Mouse (Mus musculus) stomach, embryonic 15.5 days (tissue): ENCODE data around the gene Alkbh3. TPM values are rescaled to one million over a fixed set of nuclear protein-coding genes. Genes with fewer than 3 reads are reported as not detected.

Source experiments
- ATAC-seq: fragments of 200-750 bp; cut with Nextera tagmentation; 2 replicates; pipeline ENCODE4 v1.8.0; 2017; ENCODE audit warnings: low read depth, moderate number of reproducible peaks, moderate TSS enrichment; ENCODE audit not compliant: insufficient read depth, low FRiP score
- H3K27ac ChIP-seq: fragments of 300-500 bp; sonication (generic); 2 replicates; pipeline ENCODE4 v1.5.1; 2015; ENCODE audit warnings: mild to moderate bottlenecking, inconsistent platforms
- H3K27me3 ChIP-seq: fragments of 300-500 bp; sonication (generic); replicated peaks from 2 replicates; pipeline ENCODE4 v1.6.1; 2015; ENCODE audit warnings: inconsistent platforms
- H3K36me3 ChIP-seq: fragments of 300-500 bp; sonication (generic); 2 replicates; pipeline ENCODE4 v1.6.1; 2015; ENCODE audit warnings: inconsistent platforms
- H3K4me1 ChIP-seq: fragments of 300-500 bp; sonication (generic); 2 replicates; pipeline ENCODE4 v1.6.1; 2015; ENCODE audit warnings: inconsistent platforms
- H3K4me2 ChIP-seq: fragments of 300-500 bp; sonication (generic); 2 replicates; pipeline ENCODE4 v1.6.1; 2015; ENCODE audit warnings: mild to moderate bottlenecking, inconsistent platforms
- H3K4me3 ChIP-seq: fragments of 300-500 bp; sonication (generic); replicated peaks from 2 replicates; pipeline ENCODE4 v1.5.1; 2015; ENCODE audit warnings: inconsistent platforms
- H3K9ac ChIP-seq: fragments of 300-500 bp; sonication (generic); 2 replicates; pipeline ENCODE4 v1.6.1; 2015; ENCODE audit warnings: inconsistent platforms
- H3K9me3 ChIP-seq: fragments of 300-500 bp; sonication (generic); 2 replicates; pipeline ENCODE4 v1.6.1; 2016; ENCODE audit warnings: inconsistent platforms
- WGBS: fragments of 180-500 bp; shearing (Covaris S2); methylation state at CpG from one replicate; pipeline ENCODE4 v1.1.7; 2015; 5-methylcytosine and 5-hydroxymethylcytosine counted together
- polyA plus RNA-seq: library from polyadenylated mRNA; unstranded; fragments of >200 nt; fragmentation: Nextera tagmentation; extraction: Ambion mirVana; gene quantifications from 2 replicates; pipeline ENCODE4 v1.2.1, GENCODE M21; 2015

Gene Alkbh3
- polyA plus RNA-seq, 1 experiment from 2014 or later, result 62.7 TPM

DNA sequence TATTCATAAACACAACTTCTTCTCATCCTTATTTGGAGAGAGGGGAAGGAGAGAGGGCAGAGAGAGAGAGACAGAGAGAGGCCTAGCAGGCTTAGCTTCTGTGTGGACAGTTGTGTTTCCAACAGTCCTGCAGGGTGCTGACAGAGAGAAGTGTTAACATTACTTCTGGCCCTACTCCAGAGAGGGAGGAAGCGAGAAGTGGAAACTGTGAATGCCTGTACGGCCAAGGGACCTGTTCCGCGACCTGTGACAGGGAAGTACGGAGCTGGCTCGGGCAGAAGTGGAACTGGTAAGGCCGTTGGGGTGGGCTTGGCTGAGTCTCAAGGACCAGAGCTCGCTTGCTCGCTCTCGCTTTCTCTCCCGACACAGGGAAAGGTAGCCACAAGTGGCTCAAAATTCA is 68.9 kb downstream of the Alkbh3 start:
- Histone ChIP-seq H3K27ac (no peak overlapping the region; the same call in 1 of the 2 replicates), H3K27me3 (no peaks in the 10 kb centered on the region)
- ATAC-seq, result no peak

DNA sequence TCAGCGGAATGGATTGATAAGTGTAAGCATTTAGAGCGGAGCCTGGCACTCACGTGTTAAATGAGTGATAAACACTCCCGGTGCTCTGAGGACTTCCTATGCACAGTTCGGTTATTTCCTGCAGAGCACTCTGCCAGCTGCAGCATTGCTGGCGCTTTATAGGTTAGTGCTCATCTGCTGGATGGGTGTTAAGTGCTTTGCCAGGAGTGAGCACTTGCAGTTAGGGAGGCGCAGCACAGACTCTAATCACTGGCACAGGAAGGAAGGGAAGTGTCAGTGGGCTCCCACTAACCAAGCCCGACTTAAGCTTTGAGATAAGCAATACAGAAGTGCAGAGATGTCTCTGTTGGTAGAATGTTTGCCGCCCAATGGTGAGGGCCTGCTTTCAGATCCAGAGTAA is 72.1 kb downstream of the Alkbh3 start:
- Histone ChIP-seq H3K27ac (no peak overlapping the region), H3K36me3 (no peaks in the 10 kb centered on the region)

More for the DNA sequence above, 68.9 kb downstream of the Alkbh3 start:
- 57% methylated on average over 11 of the region's 11 CpGs for WGBS
- H3K4me1 ChIP-seq, result peaks cover 5% of the 10 kb centered on the region; the same call in 1 of the 2 replicates
- no peak overlapping the region for H3K4me3 ChIP-seq
- no peak overlapping the region for H3K4me2 ChIP-seq
- H3K36me3 ChIP-seq, result no peaks in the 10 kb centered on the region
- H3K9me3 ChIP-seq, result no peaks in the 10 kb centered on the region
- no peak overlapping the region for H3K9ac ChIP-seq

More for the DNA sequence above, 72.1 kb downstream of the Alkbh3 start:
- Histone ChIP-seq H3K9me3 (no peaks in the 10 kb centered on the region), H3K27me3 (no peaks in the 10 kb centered on the region), H3K4me1 (peaks cover 5% of the 10 kb centered on the region; the same call in 1 of the 2 replicates), H3K4me3 (no peak overlapping the region), H3K4me2 (no peak overlapping the region), H3K9ac (no peak overlapping the region)
- ATAC-seq, result no peak
- 49% methylated on average over 9 of the region's 9 CpGs for WGBS

Other genes with a start within 250 kb of the Alkbh3 start
- 102 and 109 TPM in 2 replicates for gene Ext2, start 188.2 kb downstream of the Alkbh3 start, polyA plus RNA-seq
- gene Accs, start 160.9 kb downstream of the Alkbh3 start, polyA plus RNA-seq, result 5.3 and 7.4 TPM in 2 replicates
- 0.31 TPM in 1 of 2 replicates, not detected in the other for gene Accsl, start 141.7 kb downstream of the Alkbh3 start, polyA plus RNA-seq
- 19.0 and 26.4 TPM in 2 replicates for gene Gm13889, start 53.6 kb downstream of the Alkbh3 start, polyA plus RNA-seq
- gene Gm27027, start 14.5 kb downstream of the Alkbh3 start, polyA plus RNA-seq, result not detected in 2 replicates
- gene Hsd17b12, start 147.2 kb upstream of the Alkbh3 start, polyA plus RNA-seq, result 135 and 138 TPM in 2 replicates